Mouse (Mus musculus): ENCODE measurements at regions not wholly inside any gene's neighbourhood (a gene's known extent, or its start where the extent isn't known, plus 50 kb on each side); places are given as distances from the start of the nearest gene placed in this dataset.

DNA sequence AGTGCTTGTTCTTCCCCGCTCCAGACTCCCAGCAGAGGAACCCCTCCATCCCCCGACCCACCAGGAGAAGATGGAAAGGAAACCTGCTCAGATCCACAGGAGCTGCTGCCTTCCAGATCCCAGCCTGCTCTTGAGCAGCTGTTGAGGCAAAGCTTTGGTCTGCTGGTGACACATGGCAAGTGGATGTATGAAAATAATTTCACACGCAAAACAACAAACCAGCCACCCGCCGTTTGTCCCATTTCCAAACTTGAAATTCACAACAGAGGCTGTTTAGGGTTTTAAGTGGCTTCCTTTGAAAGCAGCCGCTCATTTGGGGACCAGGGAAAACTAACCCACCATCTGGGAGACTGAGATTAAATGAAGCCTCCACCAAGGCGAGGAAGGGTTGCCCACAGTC is 220.8 kb upstream of the Zdhhc25 start:
- no peak for DNase-seq

DNA sequence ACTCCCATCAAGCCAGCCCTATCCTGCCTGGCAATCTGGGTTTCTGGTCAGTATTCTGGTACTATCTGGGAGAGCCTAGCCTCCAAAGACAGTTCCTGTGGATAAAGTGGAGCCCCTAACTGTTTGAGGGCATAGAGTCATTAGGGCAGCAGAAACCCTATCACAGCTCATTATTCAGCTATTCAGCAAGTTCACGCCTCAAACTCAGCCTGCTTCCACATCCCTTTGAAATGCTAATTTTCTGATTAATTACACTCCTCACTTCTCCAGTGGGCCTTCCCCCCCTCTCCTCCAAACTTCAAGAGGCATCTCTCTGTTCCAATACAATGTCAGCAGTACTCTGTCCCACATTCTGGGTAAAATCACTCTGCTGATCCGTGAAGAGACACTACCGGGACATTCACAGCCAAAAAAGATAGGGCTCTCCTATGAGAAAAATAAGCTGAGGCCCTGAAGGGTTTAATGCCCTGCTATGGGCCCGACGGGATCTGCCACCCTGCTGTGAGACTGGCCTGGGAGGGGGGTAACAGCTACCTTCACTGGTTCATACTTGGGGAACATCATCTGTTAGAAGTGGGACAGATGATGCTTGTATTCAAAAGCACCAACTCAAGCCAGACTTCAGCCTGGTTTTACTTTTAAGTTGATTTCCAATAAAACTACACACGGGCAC is 220.0 kb upstream of the Zdhhc25 start:
- DNase-seq = no peak

DNA sequence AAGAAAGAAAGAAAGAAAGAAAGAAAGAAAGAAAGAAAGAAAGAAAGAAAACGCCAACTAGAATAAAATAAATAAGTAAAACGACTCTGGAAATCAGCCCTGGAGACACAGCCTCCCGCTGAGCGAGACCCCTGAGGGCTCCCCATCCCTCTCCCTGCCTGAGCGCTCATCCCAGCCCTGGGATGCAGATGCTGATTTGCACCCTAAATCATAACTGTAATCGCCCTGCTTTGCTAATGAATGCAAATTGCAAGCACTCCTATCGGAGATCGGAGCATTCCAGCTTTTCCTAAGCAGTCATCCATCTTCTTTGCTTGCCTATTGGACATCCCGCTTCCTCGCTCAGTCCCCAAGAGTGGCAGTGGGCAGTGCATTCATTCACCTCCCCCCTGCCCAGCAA is 218.7 kb upstream of the Zdhhc25 start:
- DNase-seq = no peak

DNA sequence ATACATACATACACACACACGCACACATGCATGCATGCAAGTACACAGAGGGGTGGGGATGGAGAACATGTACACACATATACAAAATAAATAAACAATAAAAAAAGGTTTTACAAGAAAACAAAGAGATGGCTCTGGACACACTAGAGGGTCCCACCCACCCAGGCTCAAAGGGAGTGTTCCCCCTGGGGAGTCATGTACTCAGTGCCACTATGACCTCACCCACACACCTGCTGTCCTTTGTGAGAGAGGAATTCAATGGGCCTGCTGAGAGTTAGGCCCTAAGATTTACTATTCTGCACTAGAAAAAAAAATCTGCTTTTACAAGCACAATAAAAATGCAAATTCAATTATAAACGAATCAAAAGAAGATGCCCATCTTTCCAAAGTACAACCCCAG is 214.2 kb upstream of the Zdhhc25 start:
- DNase-seq = no peak

DNA sequence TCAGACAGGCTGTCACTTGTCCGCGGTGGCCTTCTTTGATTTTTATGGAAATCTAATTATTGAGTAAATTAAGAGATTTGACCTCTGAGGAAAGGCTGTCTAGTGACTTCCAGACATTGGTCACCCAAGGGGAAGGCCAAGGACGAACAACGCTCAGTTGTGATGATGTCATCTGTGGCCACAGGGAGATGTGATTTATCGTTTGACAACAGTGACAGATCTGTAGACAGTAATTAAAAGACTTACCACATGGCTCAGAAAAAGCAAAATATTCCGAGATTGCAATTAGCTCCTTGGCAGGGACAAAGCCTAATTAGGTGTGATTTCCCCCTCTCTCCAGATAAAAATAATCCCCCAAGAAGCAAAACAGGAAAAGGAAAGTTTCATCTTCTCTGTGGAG is 213.4 kb upstream of the Zdhhc25 start:
- no peak for DNase-seq

DNA sequence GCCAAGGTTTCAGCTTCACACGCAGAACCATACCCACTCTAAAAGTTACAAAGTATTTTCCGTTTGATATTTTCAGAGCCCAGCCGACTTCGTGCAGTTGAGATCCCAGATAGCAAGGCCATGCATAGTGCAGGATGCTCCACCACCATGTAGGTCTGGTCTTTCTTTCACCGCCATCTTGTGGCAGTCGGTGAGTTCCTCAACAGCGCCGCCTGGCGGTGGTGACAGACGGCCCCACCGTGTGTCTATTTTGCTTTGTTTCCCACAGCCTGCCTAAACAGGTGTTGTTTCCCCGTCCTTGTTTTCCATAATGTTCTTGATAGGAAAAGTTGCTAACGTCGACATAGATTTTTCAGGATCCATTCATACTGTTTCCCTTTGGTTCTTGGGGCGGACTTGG is 208.3 kb upstream of the Zdhhc25 start:
- no peak for DNase-seq

DNA sequence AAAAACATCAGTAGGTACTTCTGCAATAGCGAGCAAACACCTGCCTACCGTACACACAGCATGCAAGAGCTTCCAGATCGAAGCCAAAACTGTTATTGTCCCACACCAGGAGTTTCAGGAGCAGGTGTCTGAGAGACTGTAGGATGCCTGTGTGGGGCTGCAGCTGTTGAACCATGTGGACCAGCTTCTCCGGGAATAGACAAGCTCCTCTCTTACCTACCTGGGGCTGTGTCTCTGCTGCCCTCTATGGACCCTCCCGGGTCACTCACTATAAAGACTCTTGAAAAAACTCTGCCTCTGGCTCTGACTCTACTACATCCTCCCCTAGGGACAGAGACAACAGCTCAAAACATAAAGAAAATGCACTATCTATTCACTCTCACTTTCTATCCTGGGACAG is 201.0 kb upstream of the Zdhhc25 start:
- no peak for DNase-seq

DNA sequence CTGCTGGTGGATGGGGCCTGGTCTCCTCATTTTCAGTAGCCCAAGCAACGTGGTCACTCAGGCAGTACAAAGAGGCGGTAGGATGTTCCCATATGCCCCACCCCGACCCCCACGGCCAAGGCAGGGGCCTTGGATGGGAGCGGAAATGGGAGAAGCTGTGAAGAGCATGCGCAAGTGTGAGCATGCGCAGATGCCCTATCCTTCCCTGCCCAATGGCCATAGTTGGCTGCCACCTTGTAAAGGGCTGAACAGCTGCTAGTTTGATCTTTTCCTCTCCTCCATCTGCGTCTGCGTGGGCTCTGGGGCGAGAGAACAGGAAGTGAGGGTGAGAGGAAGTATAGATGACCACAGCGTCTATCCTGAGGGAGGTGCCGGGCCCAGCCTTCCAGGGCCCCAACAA is 200.1 kb upstream of the Zdhhc25 start:
- DNase-seq = no peak

DNA sequence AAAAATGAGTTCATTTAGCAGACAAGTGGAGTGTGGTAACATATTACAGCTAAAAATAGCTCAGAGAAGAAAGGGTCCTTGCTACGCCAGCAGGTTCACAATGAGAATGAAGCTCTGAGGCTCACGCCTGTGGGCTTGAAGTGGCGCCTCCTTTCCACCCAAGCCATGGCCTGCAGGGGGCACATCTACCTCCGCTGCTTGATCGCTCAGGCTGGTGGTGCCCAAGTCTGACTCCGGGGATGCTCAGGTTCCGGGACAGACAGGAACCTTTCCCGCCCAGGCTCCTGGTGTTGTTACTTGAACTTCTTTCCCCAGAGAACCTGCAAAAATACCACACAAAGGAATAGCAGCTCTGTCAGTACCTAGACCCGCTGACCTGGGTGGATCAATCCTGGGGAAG is 199.3 kb upstream of the Zdhhc25 start:
- no peak for DNase-seq

DNA sequence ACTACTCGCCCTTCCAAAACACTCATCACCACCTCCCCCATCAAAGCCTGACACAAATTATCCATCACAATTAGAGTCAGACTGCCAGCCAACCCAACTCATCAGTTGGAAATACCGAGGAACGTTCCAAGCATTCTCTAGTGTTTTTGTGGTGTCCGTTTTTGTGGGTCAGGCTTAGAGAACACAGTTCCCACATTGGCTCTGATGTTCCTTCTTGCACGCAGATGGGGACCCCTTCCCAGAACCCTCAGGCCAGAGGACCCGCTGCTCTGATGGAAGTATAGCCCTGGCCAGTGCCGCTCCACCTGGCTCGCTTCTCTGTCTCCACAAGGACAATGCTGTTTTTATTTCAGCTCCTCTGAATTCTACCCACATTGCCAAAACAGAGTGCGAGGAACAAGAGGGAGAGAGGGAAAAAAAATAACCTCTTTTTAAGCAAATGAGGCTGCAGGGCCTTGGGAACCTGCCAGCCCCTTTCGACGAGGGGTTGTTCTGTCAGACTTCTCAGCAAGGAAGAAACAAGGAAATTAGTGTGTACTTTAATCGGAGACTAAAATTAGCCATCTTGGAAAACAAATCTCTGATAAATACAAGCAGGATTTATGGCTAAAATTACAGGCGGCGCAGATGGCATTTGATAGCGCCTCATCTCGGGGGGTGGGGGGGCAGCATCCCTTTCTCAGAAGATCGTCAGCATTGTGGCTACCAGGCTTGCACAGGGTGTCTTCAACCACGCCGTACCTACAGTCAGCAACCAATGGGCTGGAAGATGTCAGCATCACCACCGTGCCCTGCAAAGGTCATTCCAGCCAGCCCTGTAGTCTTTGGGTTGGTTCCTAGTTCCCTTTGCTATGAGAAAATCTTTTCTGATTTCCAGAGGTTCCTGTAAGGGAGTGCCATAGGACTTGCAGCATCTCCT is 191.4 kb upstream of the Zdhhc25 start:
- DNase-seq = no peak

DNA sequence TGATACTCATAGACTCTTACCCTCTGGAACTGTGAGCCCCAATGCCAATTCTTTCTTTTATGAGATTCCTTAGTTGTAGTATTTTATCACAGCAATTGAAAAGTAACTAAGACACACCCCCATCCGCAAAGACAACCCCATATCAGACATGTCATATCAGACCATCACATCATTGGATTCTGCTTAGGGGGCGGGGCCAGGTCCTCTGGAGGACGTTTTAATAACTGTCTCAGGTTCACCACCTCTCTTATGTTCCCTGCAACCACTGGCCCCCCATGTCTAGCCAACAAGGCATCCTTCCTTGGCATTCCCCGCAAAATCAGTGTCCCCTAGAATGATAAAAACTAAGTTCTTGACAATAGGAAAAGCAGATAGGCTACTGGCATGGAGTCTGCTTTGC is 185.9 kb upstream of the Zdhhc25 start:
- no peak for DNase-seq

DNA sequence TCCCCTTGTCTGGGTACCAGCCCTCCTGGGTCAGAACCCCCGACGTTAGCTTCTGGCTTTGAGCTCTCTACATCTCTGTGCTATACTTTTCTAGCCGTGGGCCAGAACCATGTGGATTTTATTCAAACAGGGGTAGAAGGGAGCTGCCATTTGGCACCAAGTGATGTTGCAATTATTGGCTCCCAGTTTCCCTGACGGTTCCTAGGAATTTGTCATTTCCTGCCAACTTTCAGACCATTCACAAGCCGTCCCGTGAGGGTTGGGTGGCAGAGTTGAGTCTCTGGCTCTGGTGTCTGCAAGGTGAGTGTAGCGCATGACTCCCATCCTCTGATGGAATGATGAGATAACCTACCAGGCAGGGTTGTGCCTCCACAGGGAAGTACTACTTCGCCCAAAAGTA is 181.2 kb upstream of the Zdhhc25 start:
- DNase-seq = no peak

DNA sequence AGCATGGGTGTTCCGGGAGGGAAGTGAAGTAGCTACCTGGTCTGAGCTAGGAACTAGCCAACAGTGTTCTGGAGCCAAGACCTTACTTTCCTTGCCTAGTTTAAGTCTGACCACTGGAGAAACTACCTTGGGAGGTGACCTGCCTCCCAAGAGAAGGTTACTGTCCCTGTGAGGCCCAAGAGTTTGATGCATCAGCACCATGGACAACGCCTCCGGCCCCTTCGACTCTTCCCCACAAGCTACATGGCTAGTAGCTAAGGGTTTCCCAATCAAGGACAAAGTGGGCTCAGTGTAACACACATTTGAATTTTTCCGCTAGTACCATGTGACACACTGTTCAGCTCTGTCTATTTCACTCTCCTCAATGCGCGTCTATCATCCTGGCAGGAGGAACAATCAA is 171.7 kb upstream of the Zdhhc25 start:
- no peak for DNase-seq

DNA sequence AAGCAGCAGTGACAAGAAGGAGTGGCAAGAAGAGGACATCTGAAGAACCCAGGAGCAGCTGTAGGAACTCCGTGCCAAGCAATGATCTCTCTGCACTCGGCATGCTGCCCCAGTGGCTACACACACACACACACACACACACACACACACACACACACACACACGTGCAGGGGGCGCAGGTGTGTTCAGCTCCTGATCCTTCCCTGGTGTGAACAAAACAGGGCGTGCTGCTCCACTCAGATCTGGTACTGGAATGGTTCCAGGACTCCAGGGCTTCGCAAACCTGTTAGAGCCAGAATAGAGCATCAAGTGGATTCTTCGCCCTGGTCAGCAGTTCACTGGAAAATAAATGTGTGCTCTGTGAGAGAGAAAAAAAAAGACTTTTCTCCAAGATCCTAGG is 169.2 kb upstream of the Zdhhc25 start:
- no peak for DNase-seq

DNA sequence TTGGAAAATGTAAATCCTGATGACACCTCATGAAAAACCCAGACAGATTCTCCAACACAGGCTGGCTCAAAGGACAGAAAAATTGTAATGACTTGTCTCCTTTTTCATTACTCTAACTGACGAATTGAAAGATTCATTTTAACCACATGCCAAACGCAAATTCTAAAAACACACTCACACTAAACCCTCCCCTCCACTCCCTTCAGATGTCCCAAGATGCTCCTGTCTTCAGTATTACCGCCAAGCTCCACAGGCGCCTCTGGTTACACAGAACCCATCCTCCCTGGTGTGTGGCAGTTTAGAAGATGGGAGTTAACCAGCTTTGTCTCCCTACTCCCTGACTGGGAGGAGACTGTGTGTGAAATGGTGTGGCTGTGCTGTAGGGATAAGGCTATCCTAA is 151.8 kb upstream of the Zdhhc25 start:
- DNase-seq = no peak

DNA sequence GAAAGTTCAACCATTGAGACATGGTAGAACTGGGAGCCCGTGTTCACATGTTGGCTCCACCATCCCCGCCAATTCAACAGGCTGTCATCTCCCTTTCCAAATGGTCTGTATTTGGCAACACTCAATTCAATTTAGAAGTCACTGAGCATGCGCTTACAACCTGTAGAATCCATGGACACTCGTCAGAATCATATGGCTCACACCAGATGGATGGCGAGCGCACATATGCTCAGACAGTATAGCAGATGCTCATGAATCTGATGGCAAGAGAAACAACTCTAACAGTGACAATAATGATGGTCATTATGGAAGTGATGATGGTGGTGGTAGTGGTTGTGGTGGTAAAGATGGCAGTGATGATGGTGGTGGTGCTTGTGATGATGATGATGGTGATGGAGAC is 148.9 kb upstream of the Zdhhc25 start:
- DNase-seq = no peak

DNA sequence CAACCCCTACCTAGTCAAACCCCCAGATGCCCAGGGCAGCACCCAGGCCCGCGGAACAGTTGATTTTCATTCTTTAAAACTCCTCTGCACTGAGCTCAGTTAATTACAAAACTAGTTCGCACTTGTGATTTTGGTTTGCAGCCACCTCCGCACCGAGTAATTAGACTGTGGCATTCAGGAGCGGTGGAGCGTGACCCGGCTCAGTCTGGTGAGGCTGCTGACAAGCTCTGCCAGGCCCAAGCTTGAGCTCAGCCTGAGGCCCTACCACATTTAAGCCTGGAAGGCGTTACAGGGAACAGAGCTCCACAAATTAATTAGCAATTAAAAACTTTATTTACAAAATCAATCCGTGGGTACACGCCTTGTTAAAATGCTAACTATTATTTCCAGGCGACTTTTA is 132.0 kb upstream of the Zdhhc25 start:
- DNase-seq = no peak

DNA sequence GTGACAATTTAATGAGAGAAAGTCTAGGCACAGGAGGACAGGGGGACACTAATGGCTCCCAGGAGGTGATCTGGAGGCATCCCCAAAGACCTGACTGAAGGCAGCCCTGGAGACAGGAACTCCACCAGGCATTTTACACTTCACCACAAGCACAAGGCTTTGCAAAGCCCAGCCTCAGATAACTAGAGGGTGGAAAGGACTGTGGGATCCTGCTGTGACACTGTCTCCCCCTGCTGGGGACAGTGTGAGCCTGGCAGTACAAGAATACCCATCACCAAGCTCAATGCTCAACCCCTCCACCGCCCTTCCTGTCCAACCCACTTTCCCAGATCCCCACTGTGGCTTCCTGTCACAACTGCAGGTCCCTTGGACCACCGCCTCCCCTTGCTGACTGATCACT is 131.3 kb upstream of the Zdhhc25 start:
- DNase-seq = peak; percentile 41

DNA sequence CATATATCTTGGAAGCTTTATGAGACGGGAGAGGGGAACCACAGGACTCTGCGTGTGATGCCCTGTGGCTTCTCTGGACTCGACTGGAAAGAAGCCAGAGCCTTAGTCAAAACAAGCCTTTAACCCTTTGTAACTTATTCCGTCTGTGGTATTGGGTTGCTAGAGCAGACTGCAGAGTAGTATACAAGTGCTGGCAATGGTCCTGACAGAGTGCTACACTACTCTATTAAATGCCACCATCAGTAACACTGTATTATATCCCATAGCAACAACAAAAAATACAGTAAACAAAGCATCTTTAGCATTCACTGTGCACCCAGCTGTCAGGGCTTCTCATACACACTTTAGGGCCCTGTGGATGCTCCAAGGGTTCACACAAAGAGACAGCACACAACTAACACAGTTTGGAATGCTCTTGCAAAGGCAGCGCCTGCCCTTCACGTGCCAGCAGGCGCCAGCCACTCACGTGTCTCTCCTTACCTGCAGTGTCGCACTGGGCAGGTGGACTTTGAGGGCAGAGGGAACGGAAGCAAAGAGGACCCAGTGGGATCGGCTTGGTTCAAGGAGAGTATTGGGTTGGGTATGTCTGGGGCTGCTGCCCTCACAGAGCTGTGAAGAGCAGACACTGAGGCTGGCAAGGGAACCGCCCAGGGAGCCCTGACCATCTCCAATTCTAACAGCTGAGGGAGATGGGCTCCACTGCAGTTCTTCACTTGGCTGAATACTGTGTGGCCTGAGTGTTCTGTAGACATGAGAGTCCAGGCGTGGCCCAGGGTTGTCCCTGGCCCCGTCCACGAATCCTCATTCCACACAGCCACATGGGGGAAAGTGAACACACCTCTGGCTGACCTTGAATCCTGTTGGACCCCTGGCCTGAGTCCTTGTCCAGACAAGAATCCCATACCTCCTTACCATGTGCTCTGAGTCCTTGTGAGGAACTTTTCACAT is 130.3 kb upstream of the Zdhhc25 start:
- no peak for DNase-seq

DNA sequence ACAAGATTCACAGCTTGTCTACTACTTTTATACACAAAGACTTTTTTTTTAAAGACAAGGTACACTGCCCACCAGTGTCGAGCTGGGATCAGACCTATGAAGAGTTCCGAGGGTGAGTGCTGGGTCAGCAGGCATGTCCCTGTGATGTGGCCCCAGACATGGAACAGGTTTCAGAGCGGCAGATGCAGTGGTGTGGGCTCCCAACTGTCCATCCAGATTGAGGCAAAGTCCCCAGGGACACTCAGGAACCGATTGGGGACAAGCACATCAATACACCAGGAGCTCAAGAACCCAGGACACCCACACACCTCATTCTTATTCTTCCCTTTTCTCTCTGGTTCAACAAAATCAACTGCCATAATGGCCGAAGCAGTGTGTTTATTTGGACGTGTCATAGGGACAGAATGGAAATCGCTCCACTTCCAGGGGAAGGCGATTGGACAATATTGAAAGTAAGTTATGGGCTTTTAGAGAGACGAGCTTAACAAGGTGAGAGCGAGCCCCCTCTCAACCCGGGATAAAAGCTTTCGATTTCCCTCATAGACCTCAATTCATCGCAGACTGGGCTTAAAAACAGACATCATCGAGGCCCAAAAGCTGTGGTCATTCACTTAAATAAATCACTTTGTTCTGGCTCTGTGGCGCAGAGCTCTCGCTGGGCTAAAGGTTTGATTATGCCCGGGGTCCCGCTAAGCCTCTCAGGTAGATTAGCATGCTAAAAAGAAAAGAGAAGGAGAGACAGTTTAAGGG is 127.6 kb upstream of the Zdhhc25 start:
- DNase-seq = no peak

DNA sequence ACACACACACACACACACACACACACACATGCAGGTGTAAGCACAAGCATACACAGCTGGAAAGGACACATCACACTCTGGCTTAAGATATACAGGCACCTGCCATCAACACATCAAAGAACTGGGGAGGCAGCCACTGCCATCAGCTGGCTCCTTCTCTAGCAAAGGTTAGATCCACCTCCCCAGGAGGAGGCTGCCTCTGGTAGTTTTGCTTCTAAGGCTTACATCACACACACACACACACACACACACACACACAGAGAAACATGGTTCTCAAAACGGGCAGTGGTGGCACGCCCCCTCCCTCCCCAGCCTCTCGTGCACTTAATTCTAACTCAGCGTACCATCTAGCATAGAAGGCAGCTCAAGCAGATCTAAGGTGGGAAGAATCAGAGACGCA is 126.9 kb upstream of the Zdhhc25 start:
- no peak for DNase-seq

DNA sequence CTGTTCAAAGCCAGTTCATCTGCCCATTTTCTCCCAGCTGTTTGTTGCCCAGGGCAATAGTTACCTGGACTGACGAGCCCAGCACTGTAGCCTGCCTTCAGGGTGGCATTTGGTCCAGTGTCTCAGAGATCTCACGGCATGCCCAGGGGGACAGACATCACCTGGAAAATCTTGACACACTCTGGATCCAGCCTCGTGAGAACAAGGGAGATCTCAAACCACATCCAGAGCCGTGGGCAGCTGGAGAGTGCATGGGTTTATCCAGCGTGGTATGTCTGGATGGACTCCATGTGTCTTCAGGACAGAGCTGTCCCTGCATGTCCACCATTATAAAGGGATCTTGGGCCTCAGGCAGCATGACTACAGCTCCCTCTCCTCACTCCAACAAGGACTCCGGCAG is 116.6 kb upstream of the Zdhhc25 start:
- DNase-seq = no peak

All from heart, postnatal 4 days (tissue).